19 mouse cellular contexts compared by ENCODE assay signal in genomic region chr1:25106679-25107078, GRCm38 (mm10).
DNase-seq lines count a peak whose midpoint lies in the region; ATAC-seq and TF ChIP-seq lines count a peak whose summit lies in the region.
"Had no signal": no experiment of that assay in that cellular context is flagged by ENCODE, and none has a peak within 500 bp of the region (broad histone marks: within the 10 kb centered on the region; RNA-seq: fewer than 3 reads in every experiment).

No protein-coding gene starts in this region.

- H3K9ac ChIP-seq in forebrain, postnatal 0 days = no peak overlapping the region
- no peak overlapping the region for H3K9ac ChIP-seq in kidney, postnatal 0 days (ENCODE audit: low read depth, low read length)
- no peak overlapping the region for H3K9ac ChIP-seq in midbrain, postnatal 0 days (replicated peaks; ENCODE audit: low read length, poor library complexity, severe bottlenecking)
- H3K9ac ChIP-seq: neural tube, embryonic 13.5 days had no signal

- H3K4me3 ChIP-seq in forebrain, postnatal 0 days (ENCODE audit: low read depth, low read length) = no peak overlapping the region
- no peak overlapping the region for H3K4me3 ChIP-seq in forebrain, embryonic 10.5 days
- no peak overlapping the region for H3K4me3 ChIP-seq in kidney, postnatal 0 days (replicated peaks; ENCODE audit: low read depth, low read length)
- no peak overlapping the region for H3K4me3 ChIP-seq in midbrain, postnatal 0 days (ENCODE audit: low read depth, low read length)
- H3K4me3 ChIP-seq: limb, embryonic 10.5 days; neural tube, embryonic 13.5 days had no signal

- no peak for TF ChIP-seq CTCF in forebrain, postnatal 0 days (IDR thresholded peaks at IDR 0.05; ENCODE audit: low read depth)
- TF ChIP-seq CTCF in kidney, postnatal 0 days (IDR thresholded peaks at IDR 0.05; ENCODE audit: low read depth) = no peak
- TF ChIP-seq CTCF in midbrain, postnatal 0 days (IDR thresholded peaks at IDR 0.05) = no peak

- H3K36me3 ChIP-seq in forebrain, postnatal 0 days (ENCODE audit: insufficient read depth) = peaks cover 3% of the 10 kb centered on the region; the same call in 1 of the 2 replicates
- no peaks in the 10 kb centered on the region for H3K36me3 ChIP-seq in forebrain, embryonic 10.5 days (replicated peaks)
- H3K36me3 ChIP-seq in kidney, postnatal 0 days (ENCODE audit: insufficient read depth, low read length) = no peaks in the 10 kb centered on the region
- H3K36me3 ChIP-seq in midbrain, postnatal 0 days (ENCODE audit: insufficient read depth, low read length) = no peaks in the 10 kb centered on the region
- H3K36me3 ChIP-seq: limb, embryonic 10.5 days had no signal

- DNase-seq in forebrain, postnatal 0 days = no peak
- DNase-seq in forebrain, embryonic 10.5 days (ENCODE audit: extremely low spot score, low spot score) = no peak
- DNase-seq in kidney, postnatal 0 days (ENCODE audit: low spot score) = peak; percentile 61
- DNase-seq in kidney, postnatal 10 days = no peak
- DNase-seq in fat pad, adult 2 months (ENCODE audit: extremely low read depth, low read depth, low spot score) = peak; percentile 2
- no peak for DNase-seq in midbrain, postnatal 0 days (ENCODE audit: low spot score)
- DNase-seq: adrenal gland, postnatal 14 days; cerebellum, adult 18-20 months; cerebellum, postnatal 25 days; heart, postnatal 10 days; kidney, adult 2 months; lung, adult 18-20 months; lung, postnatal 14 days; thymus, postnatal 4 days had no signal

- no peaks in the 10 kb centered on the region for H3K27me3 ChIP-seq in forebrain, postnatal 0 days (ENCODE audit: insufficient read depth, low read length)
- no peaks in the 10 kb centered on the region for H3K27me3 ChIP-seq in forebrain, embryonic 10.5 days (ENCODE audit: poor library complexity, severe bottlenecking)
- no peaks in the 10 kb centered on the region for H3K27me3 ChIP-seq in kidney, postnatal 0 days (ENCODE audit: insufficient read depth, low read length)
- no peaks in the 10 kb centered on the region for H3K27me3 ChIP-seq in midbrain, postnatal 0 days (ENCODE audit: insufficient read depth, low read length)
- H3K27me3 ChIP-seq: CH12.LX; neural tube, embryonic 13.5 days had no signal

- peak overlapping the region; percentile 75 for H3K27ac ChIP-seq in forebrain, postnatal 0 days (ENCODE audit: low read depth, low read length)
- no peak overlapping the region; the same call in 1 of the 2 replicates for H3K27ac ChIP-seq in forebrain, embryonic 10.5 days
- H3K27ac ChIP-seq in kidney, postnatal 0 days = no peak overlapping the region
- peak overlapping the region; percentile 53; the same call in 1 of the 2 replicates for H3K27ac ChIP-seq in midbrain, postnatal 0 days (ENCODE audit: low read depth, low read length)
- H3K27ac ChIP-seq: limb, embryonic 10.5 days had no signal

- H3K9me3 ChIP-seq in forebrain, postnatal 0 days (ENCODE audit: low read length) = no peaks in the 10 kb centered on the region
- H3K9me3 ChIP-seq in forebrain, embryonic 10.5 days = no peaks in the 10 kb centered on the region
- no peaks in the 10 kb centered on the region for H3K9me3 ChIP-seq in kidney, postnatal 0 days (replicated peaks; ENCODE audit: low read length)
- H3K9me3 ChIP-seq in midbrain, postnatal 0 days (ENCODE audit: low read length) = no peaks in the 10 kb centered on the region
- H3K9me3 ChIP-seq: limb, embryonic 10.5 days; neural tube, embryonic 13.5 days had no signal

- 54% methylated on average over 6 of the region's 6 CpGs for WGBS in forebrain, postnatal 0 days
- 89% methylated on average over 6 of the region's 6 CpGs for WGBS in forebrain, embryonic 10.5 days
- 28% methylated on average over 6 of the region's 6 CpGs for WGBS in kidney, postnatal 0 days
- 69% methylated on average over 6 of the region's 6 CpGs for WGBS in midbrain, postnatal 0 days

- peaks cover 19% of the 10 kb centered on the region for H3K4me1 ChIP-seq in forebrain, postnatal 0 days (ENCODE audit: insufficient read depth)
- H3K4me1 ChIP-seq in forebrain, embryonic 10.5 days = peaks cover 21% of the 10 kb centered on the region
- H3K4me1 ChIP-seq in kidney, postnatal 0 days (replicated peaks; ENCODE audit: insufficient read depth, low read length) = no peaks in the 10 kb centered on the region
- peaks cover 8% of the 10 kb centered on the region for H3K4me1 ChIP-seq in midbrain, postnatal 0 days (ENCODE audit: insufficient read depth, low read length)
- H3K4me1 ChIP-seq: limb, embryonic 10.5 days had no signal

- ATAC-seq in forebrain, postnatal 0 days = no peak
- peak; percentile 80 for ATAC-seq in kidney, postnatal 0 days (replicated peaks; ENCODE audit: low FRiP score, low read depth)
- no peak for ATAC-seq in midbrain, postnatal 0 days (ENCODE audit: low FRiP score)
- no peak for ATAC-seq in cerebellum, adult (ENCODE audit: insufficient number of reproducible peaks, low FRiP score, low TSS enrichment)

- no peak overlapping the region for H3K4me2 ChIP-seq in forebrain, postnatal 0 days (ENCODE audit: low read depth)
- no peak overlapping the region for H3K4me2 ChIP-seq in kidney, postnatal 0 days (ENCODE audit: low read length)
- H3K4me2 ChIP-seq in midbrain, postnatal 0 days (ENCODE audit: low read depth, low read length, poor library complexity, severe bottlenecking) = no peak overlapping the region
- H3K4me2 ChIP-seq: heart, embryonic 11.5 days; neural tube, embryonic 13.5 days had no signal

Comparison
In these comparisons a context has a peak if more than half of its experiments do, and no peak if none do; other contexts are left out.
1. DNase-seq: peak in kidney, postnatal 0 days (single experiment) and fat pad, adult 2 months (single experiment); none in forebrain, postnatal 0 days (single experiment), forebrain, embryonic 10.5 days (single experiment), kidney, postnatal 10 days (single experiment) and midbrain, postnatal 0 days (single experiment).
2. H3K27ac ChIP-seq: peak in forebrain, postnatal 0 days (single experiment) and midbrain, postnatal 0 days (single experiment); none in forebrain, embryonic 10.5 days (single experiment) and kidney, postnatal 0 days (single experiment).